Mouse (Mus musculus) limb, embryonic 14.5 days (tissue): ENCODE measurements at regions not wholly inside any gene's neighbourhood (a gene's known extent, or its start where the extent isn't known, plus 50 kb on each side); places are given as distances from the start of the nearest gene placed in this dataset.

Experiments used
- ATAC-seq: fragments of 200-750 bp; cut with Nextera tagmentation; 2 replicates; pipeline ENCODE4 v1.8.0; 2017; ENCODE audit warnings: low read depth, moderate number of reproducible peaks, moderate TSS enrichment; ENCODE audit not compliant: low FRiP score
- DNase-seq: peaks from one replicate; pipeline ENCODE4 v3.0.0-alpha.2; 2015; ENCODE audit warnings: low spot score
- H3K27ac ChIP-seq: fragments of 300-500 bp; sonication (generic); replicated peaks from 2 replicates; pipeline ENCODE4 v1.5.1; 2014; ENCODE audit warnings: low read depth, mild to moderate bottlenecking, low read length, moderate library complexity, mixed read lengths
- H3K27me3 ChIP-seq: fragments of 300-500 bp; sonication (generic); 2 replicates; pipeline ENCODE4 v1.6.1; 2014; ENCODE audit warnings: low read length, mixed read lengths; ENCODE audit not compliant: control insufficient read depth, insufficient read depth
- H3K36me3 ChIP-seq: fragments of 300-500 bp; sonication (generic); 2 replicates; pipeline ENCODE4 v1.6.1; 2014; ENCODE audit warnings: mild to moderate bottlenecking, low read length, moderate library complexity, mixed read lengths; ENCODE audit not compliant: control insufficient read depth, insufficient read depth
- H3K4me1 ChIP-seq: fragments of 300-500 bp; sonication (generic); 2 replicates; pipeline ENCODE4 v1.6.1; 2014; ENCODE audit warnings: antibody characterized with exemption, low read length, mixed read lengths; ENCODE audit not compliant: control insufficient read depth, insufficient read depth
- H3K4me2 ChIP-seq: fragments of 300-500 bp; sonication (generic); replicated peaks from 2 replicates; pipeline ENCODE4 v1.6.1; 2014; ENCODE audit warnings: low read depth, mild to moderate bottlenecking, low read length, moderate library complexity; ENCODE audit not compliant: severe bottlenecking
- H3K4me3 ChIP-seq: fragments of 300-500 bp; sonication (generic); replicated peaks from 2 replicates; pipeline ENCODE4 v1.5.1; 2014; ENCODE audit warnings: low read length
- H3K9ac ChIP-seq: fragments of 300-500 bp; sonication (generic); 2 replicates; pipeline ENCODE4 v1.6.1; 2014; ENCODE audit warnings: mild to moderate bottlenecking, low read depth, low read length, moderate library complexity; ENCODE audit not compliant: severe bottlenecking
- H3K9me3 ChIP-seq: fragments of 300-500 bp; sonication (generic); 2 replicates; pipeline ENCODE4 v1.6.1; 2016; ENCODE audit warnings: low read length; ENCODE audit not compliant: control insufficient read depth
- POLR2A ChIP-seq: fragments of 200-500 bp; IDR thresholded peaks from 2 replicates; pipeline ENCODE4 v1.8.0; 2012; ENCODE audit warnings: inconsistent platforms, mild to moderate bottlenecking, moderate library complexity, borderline replicate concordance; ENCODE audit not compliant: insufficient read depth, insufficient read length; ENCODE audit errors: extremely low read depth
- WGBS: fragments of 180-500 bp; shearing (Covaris S2); extraction: QIAGEN DNeasy Blood & Tissue Kit; methylation state at CpG from one replicate; pipeline ENCODE4 v1.1.7; 2014; 5-methylcytosine and 5-hydroxymethylcytosine counted together

- no peak for DNase-seq
- WGBS, result 53% methylated on average over 13 of the region's 13 CpGs
- Histone ChIP-seq H3K4me1 (0 out of 2 replicates have a peak, but pooled peaks cover 2% of the 10 kb centered on the region), H3K9me3 (no peaks in the 10 kb centered on the region), H3K27ac (no peak overlapping the region), H3K4me2 (no peak overlapping the region), H3K36me3 (no peaks in the 10 kb centered on the region), H3K4me3 (no peak overlapping the region), H3K27me3 (no peaks in the 10 kb centered on the region), H3K9ac (no peak overlapping the region)
- ATAC-seq, result no peak
- TF ChIP-seq POLR2A, result no peak
Measured at GRCm38 (mm10) chr6:52105031-52105593, 53.0 kb downstream of the Hoxa1 start.

- WGBS, result 93% methylated on average over 11 of the region's 11 CpGs
- Histone ChIP-seq H3K9ac (no peak overlapping the region), H3K27ac (no peak overlapping the region), H3K36me3 (no peaks in the 10 kb centered on the region), H3K4me3 (no peak overlapping the region), H3K4me1 (0 out of 2 replicates have a peak, but pooled peaks cover 2% of the 10 kb centered on the region), H3K4me2 (no peak overlapping the region), H3K27me3 (no peaks in the 10 kb centered on the region), H3K9me3 (no peaks in the 10 kb centered on the region)
- ATAC-seq, result no peak
- no peak for DNase-seq
- TF ChIP-seq POLR2A, result no peak
Measured at GRCm38 (mm10) chr6:52104141-52104540, 54.0 kb downstream of the Hoxa1 start.

- Histone ChIP-seq H3K27me3 (no peaks in the 10 kb centered on the region), H3K4me3 (no peak overlapping the region), H3K9ac (no peak overlapping the region), H3K27ac (no peak overlapping the region), H3K9me3 (no peaks in the 10 kb centered on the region), H3K4me1 (0 out of 2 replicates have a peak, but pooled peaks cover 2% of the 10 kb centered on the region), H3K36me3 (no peaks in the 10 kb centered on the region), H3K4me2 (no peak overlapping the region)
- WGBS, result 79% methylated on average over 7 of the region's 7 CpGs
- DNase-seq (no peak), ATAC-seq (no peak)
- no peak for TF ChIP-seq POLR2A
Measured at GRCm38 (mm10) chr6:52103661-52104060, 54.5 kb downstream of the Hoxa1 start.

- no peaks in the 10 kb centered on the region for H3K36me3 ChIP-seq
- no peak for DNase-seq
- no peaks in the 10 kb centered on the region for H3K27me3 ChIP-seq
- no peaks in the 10 kb centered on the region for H3K9me3 ChIP-seq
- 0 out of 2 replicates have a peak, but pooled peaks cover 2% of the 10 kb centered on the region for H3K4me1 ChIP-seq
- no peak overlapping the region for H3K9ac ChIP-seq
- WGBS, result 72% methylated on average over 8 of the region's 8 CpGs
- no peak for ATAC-seq
- no peak for TF ChIP-seq POLR2A
- H3K4me3 ChIP-seq, result no peak overlapping the region
- no peak overlapping the region for H3K4me2 ChIP-seq
- no peak overlapping the region for H3K27ac ChIP-seq
Measured at GRCm38 (mm10) chr6:52102699-52103098, 55.4 kb downstream of the Hoxa1 start.

GRCm38 (mm10) chr6:52102179-52102578 is 55.9 kb downstream of the Hoxa1 start:
- no peak for DNase-seq
- Histone ChIP-seq H3K4me2 (no peak overlapping the region), H3K27ac (no peak overlapping the region), H3K27me3 (no peaks in the 10 kb centered on the region), H3K9ac (no peak overlapping the region), H3K36me3 (no peaks in the 10 kb centered on the region), H3K9me3 (no peaks in the 10 kb centered on the region), H3K4me3 (no peak overlapping the region), H3K4me1 (0 out of 2 replicates have a peak, but pooled peaks cover 2% of the 10 kb centered on the region)
- WGBS, result 46% methylated on average over 8 of the region's 8 CpGs
- no peak for ATAC-seq
- no peak for TF ChIP-seq POLR2A

- Histone ChIP-seq H3K4me1 (0 out of 2 replicates have a peak, but pooled peaks cover under 1% of the 10 kb centered on the region), H3K27me3 (no peaks in the 10 kb centered on the region), H3K36me3 (no peaks in the 10 kb centered on the region), H3K4me2 (no peak overlapping the region), H3K4me3 (no peak overlapping the region), H3K9me3 (no peaks in the 10 kb centered on the region), H3K9ac (no peak overlapping the region), H3K27ac (no peak overlapping the region)
- no peak for TF ChIP-seq POLR2A
- WGBS, result 71% methylated on average over 6 of the region's 6 CpGs
- ATAC-seq (no peak), DNase-seq (no peak)
Measured at GRCm38 (mm10) chr6:52101209-52101608, 56.9 kb downstream of the Hoxa1 start.
